Mouse (Mus musculus): ENCODE measurements at regions not wholly inside any gene's neighbourhood (a gene's known extent, or its start where the extent isn't known, plus 50 kb on each side); places are given as distances from the start of the nearest gene placed in this dataset.
"Not testable (repeated sequence)": the region's sequence is repeated elsewhere in the genome, so short reads cannot be mapped to it uniquely, and the experiment has no call there.

DNA sequence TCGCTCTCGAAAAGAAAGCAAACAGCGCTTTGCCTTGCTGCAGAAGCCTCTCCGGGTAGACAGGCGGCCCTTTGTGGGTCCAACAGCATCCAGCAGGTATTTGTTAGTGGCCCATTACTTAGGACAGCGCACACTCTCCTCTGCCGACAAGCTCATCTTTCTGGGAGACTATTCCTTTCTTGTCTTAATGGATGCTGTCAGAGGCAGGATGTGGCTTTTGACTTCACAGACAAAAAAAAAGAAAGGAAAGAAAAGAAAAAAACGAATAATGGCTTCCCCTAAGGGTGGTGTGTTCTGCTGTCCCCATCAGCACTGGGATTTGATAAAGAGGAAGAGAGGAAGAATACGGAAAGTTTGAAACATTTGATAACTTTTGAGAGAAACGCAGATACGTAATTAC, 94.7 kb upstream of the Jarid2 start:
- no peak for DNase-seq (ENCODE audit: extremely low spot score, low spot score)

DNA sequence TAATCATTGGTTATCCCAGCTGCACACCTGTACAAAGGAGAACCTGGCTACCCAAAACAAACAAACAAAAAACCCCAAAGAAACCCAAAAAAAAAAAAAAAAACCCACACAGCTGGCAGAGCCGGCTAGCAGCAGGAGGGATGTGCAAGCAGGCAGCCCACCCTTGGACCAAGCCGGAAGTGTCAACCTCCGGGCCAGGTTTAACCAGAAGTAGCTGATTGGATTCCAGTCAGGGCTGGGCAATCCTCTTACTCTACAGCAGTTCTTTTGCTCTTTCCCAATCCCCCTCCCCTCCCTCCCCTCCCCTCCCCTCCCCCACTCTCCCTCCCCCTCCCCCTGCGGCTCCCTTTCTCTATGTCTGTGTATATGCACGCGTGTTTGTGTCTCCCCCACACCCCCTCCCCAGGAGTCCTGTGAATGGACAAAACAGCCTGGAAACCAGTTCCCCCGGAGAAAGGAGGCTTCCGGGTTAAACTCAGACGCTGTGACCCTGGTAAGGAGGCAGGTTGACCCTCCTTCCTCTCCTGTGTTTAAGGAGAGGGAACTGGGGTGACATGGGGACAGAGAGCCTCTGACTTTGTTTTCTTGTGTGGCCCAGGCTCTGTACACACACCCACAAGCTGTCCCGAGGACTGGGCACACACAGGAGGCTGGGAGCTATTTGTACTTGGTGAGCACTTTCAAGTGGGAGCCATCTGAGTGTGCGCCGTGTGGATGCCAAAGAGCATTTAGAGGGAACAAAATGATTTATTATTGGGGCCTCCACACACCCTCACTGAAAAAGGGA, 93.9 kb upstream of the Jarid2 start:
- DNase-seq (ENCODE audit: extremely low spot score, low spot score): peak; percentile 40

DNA sequence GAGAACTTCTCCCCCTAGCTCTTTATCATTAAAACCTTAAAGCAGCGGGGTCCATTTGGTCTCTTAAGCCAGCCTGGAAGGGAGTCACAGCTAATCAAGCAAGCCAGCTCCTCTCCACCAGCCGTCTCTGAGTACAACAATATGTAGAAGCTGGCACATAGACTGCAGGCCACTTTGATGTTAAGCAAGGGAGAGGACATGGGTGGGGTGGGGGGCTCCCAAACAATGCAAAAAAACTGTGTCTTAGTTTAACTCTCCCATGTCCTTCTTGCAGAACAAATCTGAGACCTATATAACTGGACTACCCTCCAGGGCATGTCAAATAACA, 93.3 kb upstream of the Jarid2 start:
- no peak for DNase-seq (ENCODE audit: extremely low spot score, low spot score)

DNA sequence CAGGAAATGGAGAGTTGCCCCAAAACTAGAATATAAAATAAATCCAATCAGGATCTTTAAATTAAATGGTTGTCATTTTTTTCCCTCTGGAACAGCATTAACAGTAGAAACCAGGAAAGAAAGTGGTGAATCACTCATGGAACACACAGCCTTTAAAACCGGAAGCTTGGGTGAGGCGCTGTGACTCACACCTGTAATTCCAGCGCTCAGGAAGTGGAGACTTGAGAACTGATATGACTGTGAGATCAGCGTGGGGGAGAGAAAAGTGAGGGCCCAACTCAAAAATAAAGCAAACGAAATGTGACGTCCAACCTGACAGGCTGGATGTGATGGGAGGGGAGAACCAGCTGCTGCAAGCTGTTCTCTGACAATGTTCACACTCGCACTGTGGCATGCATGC, 86.9 kb upstream of the Jarid2 start:
- DNase-seq (ENCODE audit: extremely low spot score, low spot score): no peak

DNA sequence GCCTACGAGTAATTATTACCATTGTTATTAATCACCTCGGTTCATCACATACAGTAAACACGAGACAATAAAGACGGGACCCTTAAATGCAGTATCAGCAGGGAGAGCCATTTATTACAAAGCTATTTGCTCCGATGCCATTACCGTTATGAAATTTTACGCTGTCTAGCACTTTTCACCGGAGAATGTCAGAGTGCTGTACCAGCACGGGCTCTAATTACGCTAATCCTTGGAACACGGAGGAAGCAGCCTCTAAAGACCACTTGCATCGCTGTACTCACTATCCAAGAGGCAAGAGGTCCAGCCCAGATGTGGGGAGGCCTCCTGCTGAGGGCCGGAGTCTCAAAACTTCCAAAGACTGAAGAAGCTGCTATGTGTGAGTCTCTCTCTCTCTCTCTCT, 79.2 kb upstream of the Jarid2 start:
- DNase-seq (ENCODE audit: extremely low spot score, low spot score): no peak

DNA sequence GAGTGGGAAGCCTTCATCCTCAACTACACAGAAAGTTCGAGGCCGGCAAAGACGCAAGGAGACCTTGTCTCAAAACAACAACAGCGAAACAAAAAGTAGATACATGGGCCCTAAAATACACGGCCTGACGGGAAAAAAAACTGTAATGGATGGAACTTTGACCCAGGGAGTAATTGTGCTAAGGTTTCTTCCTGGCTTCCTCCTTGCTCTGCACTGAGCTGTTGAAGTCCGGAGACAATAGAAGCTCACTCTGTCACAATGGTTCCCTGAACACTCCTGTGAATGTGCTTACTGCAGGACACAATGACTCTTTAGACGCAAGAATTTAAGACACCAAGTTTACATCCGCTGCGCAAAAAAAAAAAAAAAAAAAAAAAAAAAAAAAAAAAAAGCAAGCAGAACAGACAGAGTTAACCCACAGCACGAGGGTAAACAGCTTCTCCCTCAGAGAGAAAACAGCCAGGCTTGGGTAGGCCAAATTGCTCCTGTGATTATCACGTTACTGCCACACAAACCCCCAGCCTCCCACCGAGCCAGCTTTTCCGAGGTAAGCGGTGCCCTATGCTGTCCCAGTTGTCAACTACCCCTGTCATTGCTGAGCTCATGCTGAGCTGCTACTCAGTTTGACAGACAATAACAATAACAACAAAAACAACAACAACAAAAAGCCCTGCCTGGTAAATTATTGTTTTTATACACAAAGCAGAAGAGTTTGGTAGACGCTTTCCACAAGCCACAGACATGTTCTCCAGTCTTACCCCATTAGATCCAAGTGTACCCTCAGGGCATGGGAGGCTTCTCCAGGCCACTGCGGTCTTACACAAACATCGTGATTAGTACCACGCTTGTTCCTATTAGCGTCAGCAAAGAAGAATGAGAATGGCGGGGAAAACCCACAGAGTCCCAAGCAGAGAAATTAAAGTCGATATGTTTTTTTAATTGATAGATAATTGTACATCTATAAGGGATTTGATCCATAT, 77.7 kb upstream of the Jarid2 start:
- no peak for DNase-seq (ENCODE audit: extremely low spot score, low spot score)

DNA sequence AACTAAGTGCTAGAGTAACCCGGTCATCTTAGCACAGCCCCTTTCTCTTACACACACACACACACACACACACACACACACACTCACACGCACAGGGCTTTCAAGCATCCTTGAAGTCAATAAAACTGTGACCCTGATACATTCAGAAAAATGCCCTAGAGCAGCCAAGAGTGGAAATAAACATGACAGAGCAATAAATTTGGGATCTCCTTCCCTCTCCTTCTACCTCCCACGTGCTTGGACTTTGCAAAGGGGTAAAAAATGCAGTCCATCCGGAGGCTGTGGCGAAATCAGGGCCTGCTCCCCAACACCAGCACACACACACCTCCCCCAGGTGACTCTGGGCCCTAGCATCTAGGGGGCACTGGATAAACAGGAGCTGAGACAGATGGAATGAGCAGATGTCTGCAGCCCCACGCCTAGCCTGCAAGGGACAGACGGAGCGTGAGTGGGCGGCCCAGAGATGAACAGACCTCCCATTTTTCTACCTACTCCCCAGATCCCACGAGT, 71.3 kb upstream of the Jarid2 start:
- no peak for DNase-seq (ENCODE audit: extremely low spot score, low spot score)

DNA sequence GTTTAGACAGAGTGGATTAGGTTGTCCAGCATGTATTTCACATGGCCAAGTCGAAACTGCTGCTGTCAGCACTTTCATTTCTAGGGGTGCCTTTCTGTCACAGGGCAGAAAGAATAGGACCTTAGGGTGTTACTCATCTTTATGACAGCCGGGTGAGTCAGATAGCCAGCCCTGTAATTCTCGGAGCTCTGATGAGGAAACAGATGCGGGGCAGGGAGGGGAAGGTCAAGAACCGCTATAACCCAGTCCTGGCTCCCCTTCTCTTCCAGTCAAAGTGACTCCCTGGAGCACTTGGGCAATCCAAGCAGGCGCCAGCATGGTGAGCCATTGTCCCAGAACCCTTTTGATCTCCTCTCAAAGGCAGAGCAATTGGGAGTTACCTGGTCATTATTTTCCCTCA, 69.4 kb upstream of the Jarid2 start:
- DNase-seq (ENCODE audit: extremely low spot score, low spot score): no peak

DNA sequence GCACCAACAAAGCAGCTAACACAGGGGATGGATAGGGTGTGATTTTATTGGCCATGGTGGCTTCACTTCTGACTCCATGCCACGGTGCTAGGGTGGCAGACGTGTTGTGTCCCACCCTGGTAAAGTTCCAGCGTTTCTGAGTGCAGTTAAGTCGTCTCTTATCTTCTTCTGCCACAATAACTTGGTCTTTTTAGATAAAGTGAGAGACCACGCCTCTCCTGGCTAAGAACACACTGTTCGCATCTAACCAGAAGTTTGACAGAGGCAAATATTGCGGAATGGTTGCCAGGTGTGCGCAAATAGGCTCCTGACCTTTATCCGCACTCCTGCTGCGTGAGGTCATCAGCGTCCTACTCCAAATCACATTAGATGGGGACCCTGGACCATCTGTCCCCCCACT, 66.2 kb upstream of the Jarid2 start:
- no peak for DNase-seq (ENCODE audit: extremely low spot score, low spot score)

DNA sequence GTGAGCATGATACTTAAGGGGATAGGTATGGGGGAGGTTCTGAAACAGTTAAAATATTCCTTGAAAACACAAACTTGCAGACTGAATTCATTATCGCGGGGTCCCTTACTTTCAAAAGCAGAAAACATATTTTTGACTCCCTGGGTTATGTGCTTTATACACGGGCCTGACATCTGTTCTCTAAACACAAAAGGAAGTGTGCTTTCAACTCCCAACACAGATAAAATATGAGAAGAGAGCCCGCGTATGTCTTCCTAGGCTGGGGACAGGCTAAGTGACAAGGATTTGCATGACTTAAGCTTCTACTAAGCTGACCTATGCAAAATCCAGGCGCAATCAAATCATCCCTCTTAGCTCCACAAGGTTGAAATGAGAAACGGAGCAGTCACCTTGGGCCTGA, 65.5 kb upstream of the Jarid2 start:
- DNase-seq (ENCODE audit: extremely low spot score, low spot score): no peak

DNA sequence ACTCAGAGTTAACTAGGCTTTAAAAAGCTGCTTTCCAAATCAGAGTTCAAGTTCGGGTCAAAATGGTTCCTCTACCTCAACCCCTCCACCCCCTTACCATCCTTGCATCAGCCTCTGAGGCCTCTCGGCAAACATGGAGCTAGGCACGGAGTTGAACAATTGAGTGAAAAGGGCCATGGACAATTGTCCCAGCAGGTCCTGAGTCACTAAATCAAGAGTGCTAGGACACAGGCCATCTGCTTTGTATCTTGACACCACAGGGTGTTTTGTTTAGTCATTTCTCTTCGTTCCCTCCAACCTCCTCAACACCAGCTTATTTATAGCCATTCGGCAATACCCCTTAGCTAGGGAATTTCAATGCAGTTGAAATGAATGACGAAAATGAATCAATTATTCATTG, 59.5 kb upstream of the Jarid2 start:
- peak; percentile 18 for DNase-seq (ENCODE audit: extremely low spot score, low spot score)

DNA sequence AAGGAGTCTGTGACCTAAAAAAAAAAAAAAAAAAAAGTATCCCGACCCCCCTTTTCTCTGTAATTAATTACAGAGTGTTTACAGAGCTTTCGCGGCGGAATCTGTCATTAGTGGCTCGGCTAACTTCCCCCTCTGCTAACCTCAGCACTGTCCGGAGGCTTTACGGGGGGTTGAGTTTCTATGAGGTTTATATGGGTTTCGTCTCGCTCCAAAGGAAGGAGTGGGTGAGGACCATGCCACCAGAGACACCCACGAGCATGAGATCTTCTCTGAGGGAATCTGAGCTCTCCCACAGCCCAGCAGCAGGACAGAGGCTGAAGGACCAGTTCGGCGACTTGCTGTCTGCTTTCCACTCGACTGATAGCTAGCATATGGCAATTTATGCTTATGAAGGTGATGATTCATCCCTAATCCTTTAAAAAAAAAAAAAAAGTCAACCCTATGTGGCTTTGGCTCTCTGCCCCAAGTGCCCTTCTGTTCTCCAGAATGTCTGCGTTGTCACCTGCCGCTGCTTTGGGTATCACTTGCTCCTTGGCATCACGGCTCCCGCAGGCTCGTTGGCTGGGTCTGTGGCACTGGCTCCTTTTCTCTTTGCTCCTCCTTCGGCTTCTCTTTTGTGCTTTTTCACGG, 55.8 kb upstream of the Jarid2 start:
- no peak for DNase-seq (ENCODE audit: extremely low spot score, low spot score)

DNA sequence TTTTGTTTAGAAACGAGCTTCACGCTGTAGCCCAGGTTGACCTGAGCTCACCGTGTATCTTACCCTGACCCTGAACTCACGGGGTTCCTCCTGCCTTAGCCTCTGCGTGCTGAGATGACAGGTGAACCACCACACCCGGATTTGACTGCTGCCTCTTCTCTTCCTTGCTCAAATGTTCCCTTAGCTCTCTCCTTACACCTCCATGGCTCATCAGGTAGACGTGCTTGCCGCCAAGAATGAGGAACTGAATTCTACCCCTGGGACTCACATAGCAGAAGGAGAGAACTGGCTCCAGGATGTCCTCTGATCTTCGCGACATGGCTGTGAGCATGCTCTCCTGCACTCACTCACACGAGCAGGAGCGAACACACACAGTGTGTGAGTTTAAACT, 55.3 kb upstream of the Jarid2 start:
- no peak for DNase-seq (ENCODE audit: extremely low spot score, low spot score)

DNA sequence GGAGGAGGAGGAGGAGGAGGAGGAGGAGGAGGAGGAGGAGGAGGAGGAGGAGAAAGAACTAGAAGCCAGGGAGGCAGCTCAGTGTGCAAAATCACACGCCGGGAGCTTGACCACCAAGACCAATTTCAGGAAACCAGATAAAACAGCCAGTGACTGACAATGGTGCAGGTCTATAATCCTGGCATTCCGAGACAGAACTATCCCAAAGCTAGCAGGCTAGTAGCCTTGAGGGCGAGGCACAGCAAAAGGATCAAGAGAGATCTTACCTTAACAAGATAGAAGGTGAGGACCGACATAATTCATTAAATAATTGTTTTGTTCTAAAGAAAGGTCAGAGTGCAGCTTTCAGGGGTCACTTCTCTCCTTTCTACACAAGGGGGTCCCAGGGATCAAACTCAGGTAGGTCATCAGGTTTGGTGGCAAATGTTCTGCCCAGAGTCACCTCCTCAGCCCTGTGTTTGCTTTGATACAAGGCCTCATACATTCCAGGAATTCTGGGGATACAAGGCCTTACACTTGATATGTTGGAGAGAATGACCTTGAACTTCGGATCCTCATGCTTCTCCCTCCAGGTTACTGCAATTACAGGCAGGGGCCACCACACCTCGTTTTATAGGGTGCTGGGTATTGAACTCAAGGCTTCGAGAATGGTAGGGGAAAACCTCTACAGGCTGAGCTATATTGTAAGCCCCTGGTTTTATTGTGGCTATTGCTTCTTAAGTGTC, 54.2 kb upstream of the Jarid2 start:
- no peak for DNase-seq (ENCODE audit: extremely low spot score, low spot score)

DNA sequence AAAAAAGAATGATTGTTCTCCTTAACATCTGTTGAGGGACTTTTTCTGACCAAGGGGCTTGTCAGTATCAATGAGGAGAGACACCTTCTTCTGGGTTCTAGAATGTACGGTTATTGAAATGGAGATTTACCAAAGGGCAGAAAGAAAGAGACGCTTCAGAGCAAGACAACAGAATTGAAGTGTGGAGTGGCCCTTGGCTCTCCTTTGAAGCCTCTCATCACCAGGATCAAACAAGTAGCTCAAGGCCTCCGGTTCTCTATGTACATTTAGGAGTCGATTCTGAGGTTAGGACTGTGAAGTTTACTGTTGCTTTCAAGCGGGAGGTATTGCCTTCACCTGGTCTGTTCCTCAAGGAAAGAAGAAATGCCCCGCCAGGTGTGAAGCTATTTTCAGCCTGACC, 53.2 kb upstream of the Jarid2 start:
- no peak for DNase-seq (ENCODE audit: extremely low spot score, low spot score)

DNA sequence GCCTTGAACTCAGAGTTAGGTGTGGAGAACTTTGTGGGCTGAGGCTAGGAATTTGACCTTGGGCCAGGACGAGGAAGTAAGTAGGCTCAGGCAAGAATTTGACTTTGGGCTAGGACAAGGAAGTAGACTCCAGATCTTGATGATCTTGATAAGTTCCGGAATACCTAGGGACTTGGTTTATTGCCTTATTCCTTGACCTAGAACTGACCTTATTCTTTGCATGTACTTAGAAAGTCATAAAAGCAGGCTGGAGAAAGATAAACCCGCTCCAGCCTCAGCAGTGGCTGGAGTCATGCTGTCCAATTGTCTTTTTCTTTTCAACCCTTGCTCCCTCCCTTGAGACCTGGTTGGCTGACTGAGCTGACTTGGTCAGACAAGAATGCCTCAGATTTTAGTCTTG, 51.2 kb upstream of the Jarid2 start:
- no peak for DNase-seq (ENCODE audit: extremely low spot score, low spot score)

DNA sequence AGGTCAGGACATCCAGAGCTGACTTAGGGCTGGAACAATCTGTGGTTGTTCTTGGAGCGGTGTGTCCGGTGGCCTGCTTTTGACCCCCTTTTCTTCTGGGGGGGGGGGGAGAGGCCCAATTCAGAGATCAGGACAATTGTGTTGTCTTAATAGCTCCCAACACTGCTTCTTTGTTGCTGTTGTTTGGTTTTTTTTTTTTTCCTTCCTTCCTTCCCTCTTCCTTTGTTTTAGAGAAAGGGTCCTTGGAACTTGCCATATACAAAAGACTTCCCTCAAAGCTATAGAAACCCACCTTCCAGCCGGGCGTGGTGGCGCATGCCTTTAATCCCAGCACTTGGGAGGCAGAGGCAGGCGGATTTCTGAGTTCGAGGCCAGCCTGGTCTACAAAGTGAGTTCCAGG, 49.8 kb upstream of the Jarid2 start:
- not testable (repeated sequence) for DNase-seq (ENCODE audit: extremely low spot score, low spot score)
